Mouse (Mus musculus): Measurements from ENCODE around the gene Myo10.
"Not testable (repeated sequence)": the region's sequence is repeated elsewhere in the genome, so short reads cannot be mapped to it uniquely, and the experiment has no call there.

Myo10 gene

GRCm38 (mm10) chr15:25690066-25690745 lies 67.9 kb downstream of the Myo10 start:
- no peak for DNase-seq (ENCODE audit: low read depth, low spot score)

GRCm38 (mm10) chr15:25690746-25691105 lies 68.4 kb downstream of the Myo10 start:
- no peak for DNase-seq (ENCODE audit: low read depth, low spot score)

GRCm38 (mm10) chr15:25692254-25692950 lies 70.1 kb downstream of the Myo10 start:
- DNase-seq (ENCODE audit: low read depth, low spot score) = peak; percentile 46

- DNase-seq (ENCODE audit: low read depth, low spot score) = no peak
These were observed 71.4 kb downstream of the Myo10 start for GRCm38 (mm10) chr15:25693708-25694107.

GRCm38 (mm10) chr15:25694749-25695148 lies 72.4 kb downstream of the Myo10 start:
- DNase-seq (ENCODE audit: low read depth, low spot score) = no peak

GRCm38 (mm10) chr15:25695253-25695652 lies 72.9 kb downstream of the Myo10 start:
- no peak for DNase-seq (ENCODE audit: low read depth, low spot score)

GRCm38 (mm10) chr15:25695883-25696282 lies 73.6 kb downstream of the Myo10 start:
- no peak for DNase-seq (ENCODE audit: low read depth, low spot score)

- no peak for DNase-seq (ENCODE audit: low read depth, low spot score)
These were observed 74.3 kb downstream of the Myo10 start for GRCm38 (mm10) chr15:25696660-25697059.

- DNase-seq (ENCODE audit: low read depth, low spot score) = no peak
These were observed 76.8 kb downstream of the Myo10 start for GRCm38 (mm10) chr15:25699032-25699557.

GRCm38 (mm10) chr15:25702602-25703001 lies 80.3 kb downstream of the Myo10 start:
- no peak for DNase-seq (ENCODE audit: low read depth, low spot score)

- no peak for DNase-seq (ENCODE audit: low read depth, low spot score)
These were observed 82.7 kb downstream of the Myo10 start for GRCm38 (mm10) chr15:25704809-25705585.

GRCm38 (mm10) chr15:25706874-25707554 lies 84.7 kb downstream of the Myo10 start:
- DNase-seq (ENCODE audit: low read depth, low spot score) = no peak

GRCm38 (mm10) chr15:25707891-25708290 lies 85.6 kb downstream of the Myo10 start:
- no peak for DNase-seq (ENCODE audit: low read depth, low spot score)

GRCm38 (mm10) chr15:25710876-25711275 lies 88.6 kb downstream of the Myo10 start:
- DNase-seq (ENCODE audit: low read depth, low spot score) = no peak

GRCm38 (mm10) chr15:25712877-25713276 lies 90.6 kb downstream of the Myo10 start:
- no peak for DNase-seq (ENCODE audit: low read depth, low spot score)

- no peak for DNase-seq (ENCODE audit: low read depth, low spot score)
These were observed 91.4 kb downstream of the Myo10 start for GRCm38 (mm10) chr15:25713587-25714361.

- DNase-seq (ENCODE audit: low read depth, low spot score) = no peak
These were observed 93.1 kb downstream of the Myo10 start for GRCm38 (mm10) chr15:25715218-25715995.

- DNase-seq (ENCODE audit: low read depth, low spot score) = no peak
These were observed 93.7 kb downstream of the Myo10 start for GRCm38 (mm10) chr15:25715996-25716395.

- DNase-seq (ENCODE audit: low read depth, low spot score) = no peak
These were observed 94.7 kb downstream of the Myo10 start for GRCm38 (mm10) chr15:25717006-25717405.

GRCm38 (mm10) chr15:25718104-25718503 lies 95.8 kb downstream of the Myo10 start:
- not testable (repeated sequence) for DNase-seq (ENCODE audit: low read depth, low spot score)
